Mouse (Mus musculus) CD4-positive, CD25-positive, alpha-beta regulatory T cell, adult 4 months (primary cell): ENCODE data around the gene Txndc16. TPM values are rescaled to one million over a fixed set of nuclear protein-coding genes. Genes with fewer than 3 reads are reported as not detected.

Source experiments
- ATAC-seq: one replicate; pipeline ENCODE4 v1.8.0; 2017
- polyA plus RNA-seq, 2 experiments: library from polyadenylated mRNA; unstranded; fragments of 100-300 nt; shearing (Covaris generic); gene quantifications; one replicate each; pipeline ENCODE4 v1.2.1; 2017

The Txndc16 gene
- polyA plus RNA-seq, 2 experiments from 2014 or later: 16.4 to 17.0 TPM

GRCm38 (mm10) chr14:45153258-45153657 is 66.9 kb downstream of the Txndc16 start:
- peak; percentile 27 for ATAC-seq

GRCm38 (mm10) chr14:45142511-45142910 is 77.6 kb downstream of the Txndc16 start:
- peak; percentile 97 for ATAC-seq

GRCm38 (mm10) chr14:45140344-45141080 is 79.6 kb downstream of the Txndc16 start:
- ATAC-seq: no peak

- ATAC-seq: no peak
Measured at GRCm38 (mm10) chr14:45135961-45136360, 84.2 kb downstream of the Txndc16 start.

DNA sequence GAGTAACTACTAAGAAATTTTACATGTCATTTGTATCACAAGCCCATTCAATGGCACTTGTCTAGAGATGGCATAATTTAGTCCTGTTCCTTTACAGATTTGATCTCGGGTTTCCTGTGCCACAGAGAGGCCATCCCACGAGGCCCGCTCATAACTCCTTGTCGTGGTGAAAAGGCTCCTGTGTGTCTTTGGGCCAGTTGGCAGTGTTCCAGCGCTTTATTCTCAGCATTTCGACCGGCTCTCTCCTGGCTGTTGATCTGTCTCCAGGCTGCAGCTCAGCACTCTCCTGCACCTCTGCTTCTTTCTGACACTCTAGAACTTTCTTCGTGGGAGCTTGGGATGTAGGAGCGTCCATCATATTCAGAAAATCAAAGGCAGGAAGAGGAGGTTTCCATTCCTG is 84.6 kb downstream of the Txndc16 start:
- no peak for ATAC-seq

- ATAC-seq: no peak
Measured at GRCm38 (mm10) chr14:45118359-45118758, 101.8 kb downstream of the Txndc16 start.

DNA sequence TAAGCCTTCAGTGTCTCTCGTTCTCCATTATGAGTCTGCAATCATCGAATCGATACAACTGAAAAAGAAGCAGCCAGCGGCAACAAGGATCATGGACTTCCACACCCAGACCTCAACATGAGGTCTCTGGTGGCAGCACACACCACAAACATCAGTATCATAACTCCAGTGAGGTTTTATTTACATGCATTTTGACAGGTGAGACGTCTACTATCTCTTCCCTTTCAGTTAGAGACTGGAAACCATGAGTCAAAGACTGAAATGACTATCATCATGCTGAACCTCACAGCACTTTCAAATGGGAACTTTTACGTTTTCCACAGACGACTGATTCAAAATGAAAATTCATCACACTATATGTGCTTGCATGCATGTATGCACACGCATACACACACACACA is 117.9 kb downstream of the Txndc16 start:
- ATAC-seq: peak; percentile 90

GRCm38 (mm10) chr14:45092327-45092726 is 127.8 kb downstream of the Txndc16 start:
- ATAC-seq: peak; percentile 74

GRCm38 (mm10) chr14:45090011-45090410 is 130.1 kb downstream of the Txndc16 start:
- no peak for ATAC-seq

DNA sequence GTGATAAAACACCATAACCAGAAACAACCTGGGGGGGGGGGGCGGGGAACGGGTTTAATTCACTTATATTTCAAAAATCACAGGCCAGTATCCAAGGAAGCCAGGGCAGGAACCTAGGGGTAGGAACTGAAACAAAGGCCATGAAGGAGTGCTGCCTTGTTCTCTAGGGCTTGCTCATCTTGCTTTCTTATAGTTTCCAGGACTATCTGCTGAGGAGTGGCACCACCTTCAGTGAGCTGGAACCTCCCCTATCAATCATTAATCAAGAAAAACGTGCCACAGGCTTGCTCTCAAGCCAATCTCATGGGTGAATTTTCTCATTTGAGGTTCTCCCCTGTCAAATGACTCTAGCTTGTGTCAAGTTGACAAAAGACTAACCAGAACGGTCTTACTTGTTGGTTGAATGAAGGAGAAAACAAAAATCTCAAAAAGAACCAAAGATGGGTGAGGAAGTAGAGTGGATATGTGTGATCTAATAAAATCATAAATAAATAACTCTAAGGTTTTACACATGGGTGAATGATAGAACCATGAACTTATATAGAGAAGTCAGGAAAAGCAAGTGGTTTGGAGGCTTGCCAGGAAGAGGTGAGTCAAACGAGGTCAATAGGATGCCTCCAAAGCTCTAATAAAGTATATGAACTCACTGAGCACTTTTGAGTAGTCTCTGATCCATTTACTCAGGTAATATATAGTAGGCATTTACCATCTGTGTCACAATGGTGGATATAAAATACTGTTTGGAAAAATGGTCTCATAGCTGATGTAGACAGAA is 134.3 kb downstream of the Txndc16 start:
- peak; percentile 38 for ATAC-seq

DNA sequence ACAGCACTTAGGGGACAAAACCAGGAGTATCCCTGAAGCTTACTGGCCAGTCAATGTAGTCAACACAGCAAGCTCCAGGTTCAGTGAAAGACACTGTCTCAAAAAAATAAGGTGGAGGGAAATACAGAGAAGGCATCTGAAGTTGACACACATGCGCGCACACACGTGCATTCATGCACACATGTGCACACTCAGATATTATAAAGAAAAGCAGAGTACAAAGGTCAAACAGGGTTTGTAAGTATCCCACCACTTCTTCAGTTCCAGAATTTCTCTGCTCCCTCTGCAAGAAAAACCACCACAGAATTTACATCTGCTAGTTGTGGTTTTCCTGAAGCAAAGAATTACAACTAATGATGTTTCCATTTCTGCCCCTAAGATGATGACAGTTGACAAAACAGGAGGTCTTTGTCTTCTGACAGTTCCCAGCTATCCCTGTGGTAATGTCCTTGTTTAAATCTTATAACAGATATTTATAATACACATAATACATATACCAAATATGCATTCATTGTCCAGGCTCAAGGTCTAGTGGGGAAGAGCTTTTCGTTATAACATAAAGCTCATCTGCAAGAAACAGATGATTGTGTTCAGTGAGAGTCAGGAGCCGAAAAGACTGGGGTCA is 135.4 kb downstream of the Txndc16 start:
- no peak for ATAC-seq

- ATAC-seq: no peak
Measured at GRCm38 (mm10) chr14:45083540-45083939, 136.6 kb downstream of the Txndc16 start.

Other genes starting within 250 kb of the Txndc16 start
- gene Ptger2, start 232.1 kb downstream of the Txndc16 start, polyA plus RNA-seq: 10 to 100 TPM; 53.3 to 78.7 TPM
- under 1 TPM; 0.46 to 0.98 TPM for gene Gpr137c, start 611 bp downstream of the Txndc16 start, polyA plus RNA-seq
- gene Ero1l, start 98.4 kb upstream of the Txndc16 start, polyA plus RNA-seq: 10 to 100 TPM; 17.8 to 28.1 TPM
- gene Psmc6, start 109.5 kb upstream of the Txndc16 start, polyA plus RNA-seq: 100 to 1,000 TPM; 131 to 179 TPM
- 10 to 100 TPM; 18.3 to 23.8 TPM for gene Styx, start 130.8 kb upstream of the Txndc16 start, polyA plus RNA-seq
- gene Gnpnat1, start 184.6 kb upstream of the Txndc16 start, polyA plus RNA-seq: 10 to 100 TPM; 68.3 to 79.2 TPM